ENCODE assay signal across 13 mouse cellular contexts in the genomic region with DNA sequence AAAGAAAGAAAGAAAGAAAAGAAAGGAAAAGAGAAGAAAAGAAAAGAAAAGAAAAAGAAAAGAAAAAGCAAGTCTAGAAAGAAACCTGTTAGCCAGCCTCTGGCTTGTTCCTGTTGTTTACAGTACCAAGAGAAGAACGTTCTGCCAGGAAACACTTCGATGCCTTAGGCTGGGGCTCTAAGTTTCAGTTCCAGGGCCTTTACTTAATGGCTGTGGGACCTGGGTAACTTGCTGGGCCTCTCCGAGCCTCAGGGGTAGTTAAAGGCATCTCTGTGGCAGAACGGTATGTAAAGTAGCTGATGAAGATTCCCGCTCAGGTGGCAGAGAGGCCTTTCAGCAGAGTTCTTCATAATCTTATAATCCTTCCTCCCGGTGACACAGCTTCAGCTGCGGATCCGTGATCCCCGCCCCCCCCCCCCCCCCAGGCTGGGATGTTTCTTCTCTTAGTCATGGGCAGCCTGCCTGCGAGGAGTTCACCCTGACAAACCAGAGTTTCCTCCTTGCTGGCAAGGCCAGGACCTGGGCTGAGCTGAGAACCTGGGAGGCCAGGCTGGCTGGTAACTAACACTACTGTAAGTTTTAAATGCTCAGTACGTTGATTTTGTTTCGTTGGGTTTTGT. TPM values are rescaled to one million over a fixed set of nuclear protein-coding genes. Genes with fewer than 3 reads are reported as not detected.
DNase-seq lines count a peak whose midpoint lies in the region; ATAC-seq and TF ChIP-seq lines count a peak whose summit lies in the region.
"Had no signal": no experiment of that assay in that cellular context is flagged by ENCODE, and none has a peak within 500 bp of the region (broad histone marks: within the 10 kb centered on the region; RNA-seq: fewer than 3 reads in every experiment).

No protein-coding gene starts in this region.

- H3K79me2 ChIP-seq in myocyte (ENCODE audit: control insufficient read depth, insufficient read depth), result no peaks in the 10 kb centered on the region

- H3K4me3 ChIP-seq in midbrain, embryonic 10.5 days, result no peak overlapping the region
- H3K4me3 ChIP-seq in midbrain, embryonic 15.5 days, result no peak overlapping the region
- H3K4me3 ChIP-seq in embryonic facial prominence, embryonic 14.5 days (ENCODE audit: low read depth, low read length), result no peak overlapping the region
- H3K4me3 ChIP-seq in myocyte, result peak overlapping the region; percentile 14
- H3K4me3 ChIP-seq in midbrain, embryonic 16.5 days (ENCODE audit: low read depth, low read length), result no peak overlapping the region
- H3K4me3 ChIP-seq: left cerebral cortex, adult 2 months; megakaryocyte, embryonic 14.5 days had no signal

- no peak overlapping the region for H3ac ChIP-seq in myocyte (ENCODE audit: control insufficient read depth, insufficient read length)

- no peaks in the 10 kb centered on the region for H3K36me3 ChIP-seq in midbrain, embryonic 10.5 days
- no peaks in the 10 kb centered on the region for H3K36me3 ChIP-seq in midbrain, embryonic 15.5 days (replicated peaks)
- no peaks in the 10 kb centered on the region for H3K36me3 ChIP-seq in embryonic facial prominence, embryonic 14.5 days (ENCODE audit: control insufficient read depth, insufficient read depth, low read length)
- no peaks in the 10 kb centered on the region for H3K36me3 ChIP-seq in myocyte (ENCODE audit: control insufficient read depth, insufficient read depth)
- H3K36me3 ChIP-seq in midbrain, embryonic 16.5 days (ENCODE audit: control insufficient read depth, insufficient read depth, low read length), result no peaks in the 10 kb centered on the region
- H3K36me3 ChIP-seq: G1E had no signal

- 36% methylated on average over 12 of the region's 12 CpGs for WGBS in midbrain, embryonic 10.5 days
- 25% methylated on average over 12 of the region's 12 CpGs for WGBS in midbrain, embryonic 15.5 days
- WGBS in embryonic facial prominence, embryonic 14.5 days, result 33% methylated on average over 8 of the region's 12 CpGs
- WGBS in midbrain, embryonic 16.5 days, result 26% methylated on average over 12 of the region's 12 CpGs

- DNase-seq in gastrocnemius, postnatal 14 days, result peak; percentile 33
- no peak for DNase-seq in gastrocnemius, postnatal 4 days (ENCODE audit: low spot score in 2 of 2)
- no peak for DNase-seq in midbrain, embryonic 10.5 days (ENCODE audit: low spot score)
- peak; percentile 69 for DNase-seq in embryonic facial prominence, embryonic 14.5 days (ENCODE audit: low spot score)

- H3K9me3 ChIP-seq in midbrain, embryonic 10.5 days (replicated peaks), result no peaks in the 10 kb centered on the region
- no peaks in the 10 kb centered on the region for H3K9me3 ChIP-seq in midbrain, embryonic 15.5 days
- no peaks in the 10 kb centered on the region for H3K9me3 ChIP-seq in embryonic facial prominence, embryonic 14.5 days (ENCODE audit: control insufficient read depth, low read length)
- H3K9me3 ChIP-seq in midbrain, embryonic 16.5 days (replicated peaks; ENCODE audit: control insufficient read depth, low read length, poor library complexity, severe bottlenecking), result no peaks in the 10 kb centered on the region
- H3K9me3 ChIP-seq: G1E had no signal

- intact Hi-C loops in gastrocnemius, postnatal 14 days (cut with DNase I; ENCODE audit: low total_unique reads), result no loop called here

- TF ChIP-seq POLR2A in myocyte (IDR thresholded peaks at IDR 0.05; ENCODE audit: insufficient read length, low read depth), result no peak

- H3K4me1 ChIP-seq in midbrain, embryonic 10.5 days, result peaks cover 58% of the 10 kb centered on the region
- H3K4me1 ChIP-seq in midbrain, embryonic 15.5 days, result peaks cover 24% of the 10 kb centered on the region
- peaks cover 17% of the 10 kb centered on the region; the same call in 1 of the 2 replicates for H3K4me1 ChIP-seq in embryonic facial prominence, embryonic 14.5 days (ENCODE audit: control insufficient read depth, insufficient read depth, low read length)
- peaks cover 15% of the 10 kb centered on the region for H3K4me1 ChIP-seq in midbrain, embryonic 16.5 days (ENCODE audit: control insufficient read depth, insufficient read depth, low read length)

- H3K27me3 ChIP-seq in midbrain, embryonic 10.5 days (ENCODE audit: low read depth, poor library complexity, severe bottlenecking), result peaks cover 56% of the 10 kb centered on the region
- H3K27me3 ChIP-seq in midbrain, embryonic 15.5 days (replicated peaks), result peaks cover 16% of the 10 kb centered on the region
- H3K27me3 ChIP-seq in embryonic facial prominence, embryonic 14.5 days (replicated peaks; ENCODE audit: control insufficient read depth, insufficient read depth, low read length), result peaks cover 28% of the 10 kb centered on the region
- no peaks in the 10 kb centered on the region for H3K27me3 ChIP-seq in myocyte (ENCODE audit: control insufficient read depth, insufficient read depth, insufficient read length)
- peaks cover 13% of the 10 kb centered on the region for H3K27me3 ChIP-seq in midbrain, embryonic 16.5 days (ENCODE audit: control insufficient read depth, insufficient read depth, low read depth, low read length)

- no peak overlapping the region for H3K9ac ChIP-seq in midbrain, embryonic 15.5 days
- no peak overlapping the region for H3K9ac ChIP-seq in embryonic facial prominence, embryonic 14.5 days (ENCODE audit: low read depth, low read length)
- H3K9ac ChIP-seq in midbrain, embryonic 16.5 days (ENCODE audit: low read depth, low read length), result no peak overlapping the region
- H3K9ac ChIP-seq: hindbrain, embryonic 14.5 days had no signal

- no peak overlapping the region for H3K4me2 ChIP-seq in midbrain, embryonic 15.5 days
- H3K4me2 ChIP-seq in embryonic facial prominence, embryonic 14.5 days (ENCODE audit: low read depth, low read length), result peak overlapping the region; percentile 27; the same call in 1 of the 2 replicates
- H3K4me2 ChIP-seq in myocyte (ENCODE audit: low read depth), result peak overlapping the region; percentile 99
- no peak overlapping the region for H3K4me2 ChIP-seq in midbrain, embryonic 16.5 days (ENCODE audit: low read length)
- H3K4me2 ChIP-seq: hindbrain, embryonic 14.5 days had no signal

- ATAC-seq in midbrain, embryonic 15.5 days (replicated peaks), result no peak
- peak; percentile 44 for ATAC-seq in embryonic facial prominence, embryonic 14.5 days (ENCODE audit: low read depth)
- ATAC-seq in midbrain, embryonic 16.5 days, result no peak
- no peak for ATAC-seq in cerebellum, adult (ENCODE audit: insufficient number of reproducible peaks, low FRiP score, low TSS enrichment)

- H3K27ac ChIP-seq in midbrain, embryonic 10.5 days (replicated peaks), result peak overlapping the region; percentile 42; the same call in 1 of the 2 replicates
- H3K27ac ChIP-seq in midbrain, embryonic 15.5 days, result no peak overlapping the region
- H3K27ac ChIP-seq in embryonic facial prominence, embryonic 14.5 days (replicated peaks; ENCODE audit: low read depth, low read length), result peak overlapping the region; percentile 67
- no peak overlapping the region for H3K27ac ChIP-seq in midbrain, embryonic 16.5 days (ENCODE audit: low read length)
- H3K27ac ChIP-seq: hindbrain, embryonic 14.5 days; left cerebral cortex, adult 2 months had no signal

TF ChIP-seq in myocyte, 11 proteins besides CTCF, POLR2A, EP300 and RAD21:
- TF ChIP-seq TCF3 (IDR thresholded peaks at IDR 0.05; ENCODE audit: insufficient read length, low read depth) (no peak), TCF12 (IDR thresholded peaks at IDR 0.05; ENCODE audit: insufficient read depth, poor library complexity, severe bottlenecking) (no peak), MAX (IDR thresholded peaks at IDR 0.05; ENCODE audit: low read depth) (no peak), POLR2AphosphoS2 (IDR thresholded peaks at IDR 0.05; ENCODE audit: insufficient read length, low read depth) (no peak), CEBPB (IDR thresholded peaks at IDR 0.05; ENCODE audit: insufficient read depth, poor library complexity, severe bottlenecking) (no peak), REST (IDR thresholded peaks at IDR 0.05; ENCODE audit: insufficient read depth, insufficient read length) (no peak), MYOD1 (IDR thresholded peaks at IDR 0.05; ENCODE audit: control insufficient read depth in 1 of 3, insufficient read length in 2 of 3, low read depth in 2 of 3) (no peak), E2F4 (IDR thresholded peaks at IDR 0.05; ENCODE audit: insufficient read depth) (no peak), MYOG (IDR thresholded peaks at IDR 0.05; ENCODE audit: control insufficient read depth in 1 of 3, insufficient read depth in 1 of 3, insufficient read length in 2 of 3, low read depth in 2 of 3) (no peak), SRF (IDR thresholded peaks at IDR 0.05; ENCODE audit: control insufficient read depth, insufficient read length, low read depth) (no peak)

RNA-seq across cellular contexts. Expression of gene Marveld3, which starts 3.9 kb away (rescaled TPM):
- total RNA-seq in gastrocnemius, postnatal 14 days (2021), result under 1 TPM in 1 of 2 experiments, not detected in 1; 0.43 TPM
- total RNA-seq in gastrocnemius, postnatal 4 days (2021), result under 1 TPM; 0.18 to 0.27 TPM
- polyA plus RNA-seq in midbrain, embryonic 10.5 days (2016; fragmentation: Nextera tagmentation; extraction: Ambion mirVana), result 0.31 and 0.56 TPM in 2 replicates
- polyA plus RNA-seq in midbrain, embryonic 15.5 days (2015; fragmentation: Nextera tagmentation; extraction: Ambion mirVana), result 2.1 and 2.8 TPM in 2 replicates
- polyA plus RNA-seq in embryonic facial prominence, embryonic 14.5 days (2014; fragmentation: Nextera tagmentation; extraction: Ambion mirVana), result 1.8 and 2.1 TPM in 2 replicates
- 0.04 TPM for polyA plus RNA-seq in myocyte (2012; fragmentation: generic; extraction: Trizol)
- polyA plus RNA-seq in midbrain, embryonic 16.5 days (2015; fragmentation: Nextera tagmentation; extraction: Ambion mirVana), result 2.2 and 2.4 TPM in 2 replicates
- polyA plus RNA-seq: G1E had no signal

RNA-seq across cellular contexts. Expression of gene Tat, which starts 32.1 kb away (rescaled TPM):
- not detected for total RNA-seq in gastrocnemius, postnatal 14 days (2021)
- total RNA-seq in gastrocnemius, postnatal 4 days (2021), result under 1 TPM; 0.12 to 0.21 TPM
- polyA plus RNA-seq in midbrain, embryonic 10.5 days (2016; fragmentation: Nextera tagmentation; extraction: Ambion mirVana), result not detected in 2 replicates
- not detected in 2 replicates for polyA plus RNA-seq in midbrain, embryonic 15.5 days (2015; fragmentation: Nextera tagmentation; extraction: Ambion mirVana)
- polyA plus RNA-seq in embryonic facial prominence, embryonic 14.5 days (2014; fragmentation: Nextera tagmentation; extraction: Ambion mirVana), result 0.08 TPM in 1 of 2 replicates, not detected in the other
- not detected for polyA plus RNA-seq in myocyte (2012; fragmentation: generic; extraction: Trizol)
- polyA plus RNA-seq in midbrain, embryonic 16.5 days (2015; fragmentation: Nextera tagmentation; extraction: Ambion mirVana), result not detected in 2 replicates
- total RNA-seq: left cerebral cortex, adult 2 months had no signal
- polyA plus RNA-seq: forebrain, embryonic 11.5 days; G1E; hindbrain, embryonic 14.5 days had no signal

Comparison
In these comparisons a context has a peak if more than half of its experiments do, and no peak if none do; other contexts are left out.
1. DNase-seq: peak in gastrocnemius, postnatal 14 days (single experiment) and embryonic facial prominence, embryonic 14.5 days (single experiment); none in gastrocnemius, postnatal 4 days (0 of 2) and midbrain, embryonic 10.5 days (single experiment).
2. H3K27ac ChIP-seq: peak in midbrain, embryonic 10.5 days (single experiment) and embryonic facial prominence, embryonic 14.5 days (single experiment); none in midbrain, embryonic 15.5 days (single experiment) and midbrain, embryonic 16.5 days (single experiment).
3. H3K4me2 ChIP-seq: peak in embryonic facial prominence, embryonic 14.5 days (single experiment) and myocyte (single experiment); none in midbrain, embryonic 15.5 days (single experiment) and midbrain, embryonic 16.5 days (single experiment).